Mouse (Mus musculus) hindbrain, embryonic 14.5 days (tissue): Measurements from ENCODE around the gene Calr. TPM values are rescaled to one million over a fixed set of nuclear protein-coding genes. Genes with fewer than 3 reads are reported as not detected.

Experiments
- ATAC-seq: fragments of 200-750 bp; cut with Nextera tagmentation; 2 replicates; pipeline ENCODE4 v1.8.0; 2017; ENCODE audit warnings: moderate number of reproducible peaks, mild to moderate bottlenecking, moderate TSS enrichment, moderate library complexity; ENCODE audit not compliant: low FRiP score
- DNase-seq: peaks from one replicate; pipeline ENCODE4 v3.0.0-alpha.2; 2015; ENCODE audit warnings: low spot score
- H3K27ac ChIP-seq: fragments of 300-500 bp; sonication (generic); 2 replicates; pipeline ENCODE4 v1.5.1; 2014; ENCODE audit warnings: mild to moderate bottlenecking, moderate library complexity
- H3K27me3 ChIP-seq: fragments of 300-500 bp; sonication (generic); 2 replicates; pipeline ENCODE4 v1.6.1; 2014; ENCODE audit warnings: mild to moderate bottlenecking, low read length, mixed read lengths; ENCODE audit not compliant: control insufficient read depth, insufficient read depth
- H3K36me3 ChIP-seq: fragments of 300-500 bp; sonication (generic); replicated peaks from 2 replicates; pipeline ENCODE4 v1.6.1; 2014; ENCODE audit not compliant: control insufficient read depth, insufficient read depth
- H3K4me1 ChIP-seq: fragments of 300-500 bp; sonication (generic); replicated peaks from 2 replicates; pipeline ENCODE4 v1.6.1; 2014; ENCODE audit warnings: antibody characterized with exemption, low read length, mixed read lengths; ENCODE audit not compliant: control insufficient read depth, insufficient read depth
- H3K4me2 ChIP-seq: fragments of 300-500 bp; sonication (generic); replicated peaks from 2 replicates; pipeline ENCODE4 v1.6.1; 2014; ENCODE audit warnings: mild to moderate bottlenecking, moderate library complexity
- H3K4me3 ChIP-seq: fragments of 300-500 bp; sonication (generic); replicated peaks from 2 replicates; pipeline ENCODE4 v1.5.1; 2014; ENCODE audit warnings: mild to moderate bottlenecking, low read length
- H3K9ac ChIP-seq: fragments of 300-500 bp; sonication (generic); 2 replicates; pipeline ENCODE4 v1.6.1; 2014
- H3K9me3 ChIP-seq: fragments of 300-500 bp; sonication (generic); 2 replicates; pipeline ENCODE4 v1.6.1; 2016; ENCODE audit warnings: low read length; ENCODE audit not compliant: control insufficient read depth
- WGBS: fragments of 180-500 bp; shearing (Covaris S2); extraction: QIAGEN DNeasy Blood & Tissue Kit; methylation state at CpG from one replicate; pipeline ENCODE4 v1.1.7; 2014; 5-methylcytosine and 5-hydroxymethylcytosine counted together
- polyA plus RNA-seq: library from polyadenylated mRNA; unstranded; fragments of >200 nt; fragmentation: Nextera tagmentation; extraction: Ambion mirVana; gene quantifications from 2 replicates; pipeline ENCODE4 v1.2.1, GENCODE M21; 2014

Calr gene
- polyA plus RNA-seq, 1 experiment from 2014 or later = 574 TPM

- Histone ChIP-seq H3K4me3 (peak overlapping the region; percentile 98), H3K9me3 (no peaks in the 10 kb centered on the region), H3K9ac (peak overlapping the region; percentile 99), H3K4me2 (peak overlapping the region; percentile 94), H3K4me1 (peaks cover 16% of the 10 kb centered on the region), H3K27ac (peak overlapping the region; percentile 92), H3K36me3 (peaks cover 43% of the 10 kb centered on the region), H3K27me3 (no peaks in the 10 kb centered on the region)
- ATAC-seq = no peak; the same call in 1 of the 2 replicates
- DNase-seq = no peak
- WGBS = under 1% methylated on average over 30 of the region's 30 CpGs
Observed at GRCm38 (mm10) chr8:84846094-84846721, 526 bp downstream of the Calr start.

- peak overlapping the region; percentile 92 for H3K27ac ChIP-seq
- H3K36me3 ChIP-seq = peaks cover 45% of the 10 kb centered on the region
- peak overlapping the region; percentile 94 for H3K4me2 ChIP-seq
- DNase-seq = no peak
- no peaks in the 10 kb centered on the region for H3K27me3 ChIP-seq
- peak overlapping the region; percentile 99 for H3K9ac ChIP-seq
- H3K4me3 ChIP-seq = peak overlapping the region; percentile 98
- peaks cover 16% of the 10 kb centered on the region for H3K4me1 ChIP-seq
- no peak for ATAC-seq
- no peaks in the 10 kb centered on the region for H3K9me3 ChIP-seq
- 18% methylated on average over 12 of the region's 12 CpGs for WGBS
Observed at GRCm38 (mm10) chr8:84845355-84846093, 1.2 kb downstream of the Calr start.

- Histone ChIP-seq H3K4me1 (peaks cover 19% of the 10 kb centered on the region), H3K9ac (peak overlapping the region; percentile 99), H3K27ac (no peak overlapping the region), H3K9me3 (no peaks in the 10 kb centered on the region), H3K27me3 (no peaks in the 10 kb centered on the region), H3K4me2 (peak overlapping the region; percentile 94), H3K4me3 (peak overlapping the region; percentile 98), H3K36me3 (peaks cover 45% of the 10 kb centered on the region)
- DNase-seq = no peak
- WGBS = 89% methylated on average over 9 of the region's 9 CpGs
- no peak for ATAC-seq
Observed at GRCm38 (mm10) chr8:84844397-84845070, 2.2 kb downstream of the Calr start.

- Histone ChIP-seq H3K36me3 (peaks cover 73% of the 10 kb centered on the region), H3K4me1 (peaks cover 24% of the 10 kb centered on the region)
Observed at GRCm38 (mm10) chr8:84841514-84841913, 5.2 kb downstream of the Calr start.

GRCm38 (mm10) chr8:84840248-84840999 lies 6.3 kb downstream of the Calr start, which contains the start of gene Rad23a:
Gene Rad23a (minus strand): TSS chr8:84840665.
- peaks cover 83% of the 10 kb centered on the region for H3K36me3 ChIP-seq
- WGBS = under 1% methylated on average over 41 of the region's 55 CpGs
- ATAC-seq = peak; percentile 95

More at GRCm38 (mm10) chr8:84841514-84841913, 5.2 kb downstream of the Calr start:
- DNase-seq = no peak
- no peak overlapping the region for H3K27ac ChIP-seq
- H3K9me3 ChIP-seq = no peaks in the 10 kb centered on the region
- ATAC-seq = no peak
- H3K9ac ChIP-seq = no peak overlapping the region
- no peaks in the 10 kb centered on the region for H3K27me3 ChIP-seq
- H3K4me3 ChIP-seq = no peak overlapping the region
- no peak overlapping the region for H3K4me2 ChIP-seq
- WGBS = 80% methylated on average over 1 of the region's 1 CpGs

GRCm38 (mm10) chr8:84839875-84840247 lies 6.9 kb downstream of the Calr start:
- Histone ChIP-seq H3K9ac (peak overlapping the region; percentile 92), H3K4me1 (peaks cover 21% of the 10 kb centered on the region), H3K4me3 (peak overlapping the region; percentile 89), H3K9me3 (no peaks in the 10 kb centered on the region), H3K27me3 (no peaks in the 10 kb centered on the region), H3K4me2 (peak overlapping the region; percentile 76), H3K27ac (peak overlapping the region; percentile 89), H3K36me3 (peaks cover 82% of the 10 kb centered on the region)
- no peak for ATAC-seq
- 3% methylated on average over 7 of the region's 7 CpGs for WGBS
- DNase-seq = no peak

More at GRCm38 (mm10) chr8:84840248-84840999, 6.3 kb downstream of the Calr start, which contains the start of gene Rad23a:
- DNase-seq = peak; percentile 97
- H3K4me3 ChIP-seq = peak within 1 kb of the TSS; percentile 89
- H3K9ac ChIP-seq = peak within 1 kb of the TSS; percentile 92
- H3K27ac ChIP-seq = peak within 1 kb of the TSS; percentile 89
- peaks cover 24% of the 10 kb centered on the region for H3K4me1 ChIP-seq
- H3K27me3 ChIP-seq = no peaks in the 10 kb centered on the region
- H3K9me3 ChIP-seq = no peaks in the 10 kb centered on the region
- peak within 1 kb of the TSS; percentile 76 for H3K4me2 ChIP-seq

- WGBS = 97% methylated on average over 2 of the region's 2 CpGs
- Histone ChIP-seq H3K27me3 (no peaks in the 10 kb centered on the region), H3K4me1 (peaks cover 18% of the 10 kb centered on the region), H3K36me3 (peaks cover 82% of the 10 kb centered on the region), H3K4me2 (peak overlapping the region; percentile 76), H3K4me3 (peak overlapping the region; percentile 89), H3K9ac (peak overlapping the region; percentile 92), H3K9me3 (no peaks in the 10 kb centered on the region), H3K27ac (0 out of 2 replicates have a peak overlapping the region, but pooled peaks have one; percentile 89)
- no peak for DNase-seq
- ATAC-seq = no peak
Observed at GRCm38 (mm10) chr8:84839411-84839810, 7.3 kb downstream of the Calr start.

GRCm38 (mm10) chr8:84838513-84838912 lies 8.2 kb downstream of the Calr start:
- Histone ChIP-seq H3K4me2 (no peak overlapping the region), H3K9me3 (no peaks in the 10 kb centered on the region), H3K4me3 (no peak overlapping the region), H3K4me1 (peaks cover 12% of the 10 kb centered on the region), H3K27ac (no peak overlapping the region), H3K36me3 (peaks cover 81% of the 10 kb centered on the region), H3K9ac (no peak overlapping the region), H3K27me3 (no peaks in the 10 kb centered on the region)
- WGBS = 91% methylated on average over 5 of the region's 5 CpGs
- ATAC-seq (no peak), DNase-seq (no peak)
